In genomic region chr4:135151111-135151987, GRCm38 (mm10) we compare ENCODE assay signal across 9 mouse cellular contexts. TPM values are rescaled to one million over a fixed set of nuclear protein-coding genes. Genes with fewer than 3 reads are reported as not detected.
DNase-seq lines count a peak whose midpoint lies in the region; ATAC-seq lines count a peak whose summit lies in the region.
"Had no signal": no experiment of that assay in that cellular context is flagged by ENCODE, and none has a peak within 500 bp of the region (broad histone marks: within the 10 kb centered on the region; RNA-seq: fewer than 3 reads in every experiment).

No protein-coding gene starts in this region.

- WGBS in embryonic facial prominence, embryonic 14.5 days: 14% methylated on average over 32 of the region's 34 CpGs
- 3% methylated on average over 34 of the region's 34 CpGs for WGBS in midbrain, embryonic 15.5 days

- H3K9ac ChIP-seq in embryonic facial prominence, embryonic 14.5 days (ENCODE audit: low read depth, low read length): no peak overlapping the region
- H3K9ac ChIP-seq in midbrain, embryonic 15.5 days: no peak overlapping the region

- DNase-seq in embryo, embryonic 9.5 days (ENCODE audit: extremely low spot score): peak; percentile 26
- DNase-seq in embryo, embryonic 10.5 days (ENCODE audit: low spot score): no peak
- DNase-seq in layer of hippocampus, postnatal 10 days (ENCODE audit: low spot score in 2 of 2): peak; percentile 19 to 43
- DNase-seq in layer of hippocampus, adult 11-12 months (ENCODE audit: low spot score): no peak
- no peak for DNase-seq in embryonic facial prominence, embryonic 14.5 days (ENCODE audit: low spot score)
- DNase-seq in urinary bladder, postnatal 14 days (ENCODE audit: low spot score): no peak

- ATAC-seq in embryonic facial prominence, embryonic 14.5 days (ENCODE audit: low read depth): no peak
- 0 out of 2 replicates have a peak, but pooled peaks have one; percentile 17 for ATAC-seq in midbrain, embryonic 15.5 days (replicated peaks)
- ATAC-seq in megakaryocyte-erythroid progenitor cell, adult 5-6 weeks (replicated peaks; ENCODE audit: low FRiP score, low TSS enrichment, poor library complexity, severe bottlenecking): no peak

- peak overlapping the region; percentile 67 for H3K4me2 ChIP-seq in embryonic facial prominence, embryonic 14.5 days (ENCODE audit: low read depth, low read length)
- H3K4me2 ChIP-seq in midbrain, embryonic 15.5 days: no peak overlapping the region

- peak overlapping the region; percentile 45 for H3K4me3 ChIP-seq in embryonic facial prominence, embryonic 14.5 days (ENCODE audit: low read depth, low read length)
- no peak overlapping the region for H3K4me3 ChIP-seq in midbrain, embryonic 15.5 days
- H3K4me3 ChIP-seq: layer of hippocampus, adult 2 months had no signal

- no peak overlapping the region for H3K27ac ChIP-seq in embryonic facial prominence, embryonic 14.5 days (replicated peaks; ENCODE audit: low read depth, low read length)
- no peak overlapping the region for H3K27ac ChIP-seq in midbrain, embryonic 15.5 days
- H3K27ac ChIP-seq: layer of hippocampus, adult 2 months had no signal

- peaks cover 14% of the 10 kb centered on the region for H3K4me1 ChIP-seq in embryonic facial prominence, embryonic 14.5 days (ENCODE audit: control insufficient read depth, insufficient read depth, low read length)
- H3K4me1 ChIP-seq in midbrain, embryonic 15.5 days: peaks cover 11% of the 10 kb centered on the region; the same call in 1 of the 2 replicates

- H3K9me3 ChIP-seq in embryonic facial prominence, embryonic 14.5 days (ENCODE audit: control insufficient read depth, low read length): no peaks in the 10 kb centered on the region
- no peaks in the 10 kb centered on the region for H3K9me3 ChIP-seq in midbrain, embryonic 15.5 days

- H3K27me3 ChIP-seq in embryonic facial prominence, embryonic 14.5 days (replicated peaks; ENCODE audit: control insufficient read depth, insufficient read depth, low read length): peaks cover 92% of the 10 kb centered on the region
- peaks cover 92% of the 10 kb centered on the region for H3K27me3 ChIP-seq in midbrain, embryonic 15.5 days (replicated peaks)

- no peaks in the 10 kb centered on the region for H3K36me3 ChIP-seq in embryonic facial prominence, embryonic 14.5 days (ENCODE audit: control insufficient read depth, insufficient read depth, low read length)
- H3K36me3 ChIP-seq in midbrain, embryonic 15.5 days (replicated peaks): no peaks in the 10 kb centered on the region

RNA-seq across cellular contexts. Expression of gene Runx3, which starts 30.9 kb away (rescaled TPM):
- total RNA-seq in layer of hippocampus, postnatal 10 days (2021): not detected
- 2.3 and 2.4 TPM in 2 replicates for polyA plus RNA-seq in embryonic facial prominence, embryonic 14.5 days (2014; fragmentation: Nextera tagmentation; extraction: Ambion mirVana)
- polyA plus RNA-seq in midbrain, embryonic 15.5 days (2015; fragmentation: Nextera tagmentation; extraction: Ambion mirVana): not detected in 2 replicates
- 52.3 and 61.6 TPM in 2 replicates for total RNA-seq in megakaryocyte-erythroid progenitor cell, adult 5-6 weeks (2014; fragmentation: Nextera tagmentation)
- 6.1 and 9.4 TPM in 2 replicates for total RNA-seq in megakaryocyte-erythroid progenitor cell, adult 5-6 weeks (2017)
- total RNA-seq: layer of hippocampus, adult 2 months had no signal

Comparison
In these comparisons a context has a peak if more than half of its experiments do, and no peak if none do; other contexts are left out.
1. DNase-seq: peak in embryo, embryonic 9.5 days (single experiment) and layer of hippocampus, postnatal 10 days (2 of 2); none in embryo, embryonic 10.5 days (single experiment), layer of hippocampus, adult 11-12 months (single experiment), embryonic facial prominence, embryonic 14.5 days (single experiment) and urinary bladder, postnatal 14 days (single experiment).
2. RNA of gene Runx3, which starts 30.9 kb away (total RNA-seq): 6.1 to 61.6 TPM in megakaryocyte-erythroid progenitor cell, adult 5-6 weeks; not detected in layer of hippocampus, postnatal 10 days; every median in the first group is over 4 times any median in the second.